Mouse (Mus musculus) WW6 (cell line): ENCODE measurements around the gene Pbp2.

Experiments used
- DNase-seq: peaks from one replicate; pipeline ENCODE4 v3.0.0-alpha.2; 2013; ENCODE audit warnings: low read depth, low spot score

The Pbp2 gene

DNA sequence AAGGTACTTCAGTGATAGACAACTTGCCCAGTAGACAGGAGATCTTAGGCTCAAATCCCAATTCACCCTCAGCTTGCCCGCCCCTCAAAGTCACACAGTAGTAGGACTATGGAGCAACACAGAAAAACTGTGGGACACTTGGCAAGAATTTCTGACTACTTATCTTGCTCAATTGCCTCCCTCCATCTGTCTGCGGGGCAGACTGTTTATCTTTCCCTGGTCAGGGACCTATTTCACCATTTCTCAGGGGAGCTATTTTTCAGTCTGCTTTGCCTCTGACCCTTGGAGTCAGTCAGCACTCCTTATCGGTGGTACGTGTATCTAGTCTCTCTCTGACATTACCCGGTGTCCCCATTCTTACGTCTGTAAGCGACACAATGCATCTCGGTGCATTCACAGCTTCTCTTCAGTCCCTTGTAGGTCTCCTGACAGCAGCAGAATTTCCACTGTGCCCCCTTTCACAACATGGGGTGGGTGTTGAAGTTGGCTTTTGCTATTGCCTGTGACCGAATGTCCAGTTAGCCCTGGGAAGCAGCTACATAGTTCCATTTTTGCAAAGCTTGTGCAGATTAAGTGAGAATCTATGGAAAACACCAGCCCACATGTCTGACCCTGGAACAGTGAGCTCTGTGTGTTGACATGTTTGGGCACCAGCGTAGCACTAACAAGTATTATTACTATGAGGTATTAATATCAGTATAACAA, 7.6 kb downstream of the Pbp2 start:
- DNase-seq = no peak

DNA sequence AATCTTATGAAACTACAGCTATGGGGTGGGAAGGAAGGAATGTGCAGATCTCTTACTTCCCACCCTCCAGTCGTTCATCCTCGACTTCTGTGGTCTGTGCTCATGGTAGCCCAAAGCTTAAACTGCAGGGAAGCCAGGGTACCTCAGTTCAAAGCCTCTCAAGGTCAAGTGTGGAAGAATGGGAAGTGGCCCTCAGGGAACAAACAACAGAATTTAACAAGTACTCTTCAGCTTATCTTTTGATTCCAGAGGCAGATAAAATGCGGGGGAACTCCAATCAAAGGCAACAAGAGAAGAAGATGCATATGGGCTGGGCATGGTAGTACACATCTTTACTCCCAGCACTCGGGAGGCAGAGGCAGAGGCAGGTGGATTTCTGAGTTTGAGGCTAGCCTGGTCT, 9.7 kb downstream of the Pbp2 start:
- DNase-seq = no peak

DNA sequence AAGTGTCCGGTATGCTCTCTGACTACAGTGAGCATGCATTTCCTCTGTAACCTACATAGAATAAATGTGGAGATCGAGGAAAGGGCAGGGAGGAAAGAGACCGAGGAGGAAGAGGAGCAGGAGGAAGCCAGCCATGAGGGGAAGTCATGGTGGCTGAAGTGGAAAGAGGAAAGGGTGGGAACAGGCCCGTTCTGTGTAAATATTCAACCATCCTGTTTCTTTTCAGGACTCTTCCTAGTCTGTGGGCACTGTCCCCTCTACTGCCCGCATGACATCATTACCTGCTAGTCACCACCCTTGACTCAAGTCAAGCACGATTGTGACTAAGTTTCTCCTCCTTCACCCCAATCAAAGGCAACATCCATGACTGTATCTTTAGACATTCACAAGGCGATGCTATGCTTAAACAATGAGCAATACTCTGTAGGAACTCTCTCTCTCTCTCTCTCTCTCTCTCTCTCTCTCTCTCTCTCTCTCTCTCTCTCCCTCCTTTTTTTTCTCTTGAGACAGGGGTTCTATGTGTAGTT, 11.1 kb downstream of the Pbp2 start:
- DNase-seq = no peak

DNA sequence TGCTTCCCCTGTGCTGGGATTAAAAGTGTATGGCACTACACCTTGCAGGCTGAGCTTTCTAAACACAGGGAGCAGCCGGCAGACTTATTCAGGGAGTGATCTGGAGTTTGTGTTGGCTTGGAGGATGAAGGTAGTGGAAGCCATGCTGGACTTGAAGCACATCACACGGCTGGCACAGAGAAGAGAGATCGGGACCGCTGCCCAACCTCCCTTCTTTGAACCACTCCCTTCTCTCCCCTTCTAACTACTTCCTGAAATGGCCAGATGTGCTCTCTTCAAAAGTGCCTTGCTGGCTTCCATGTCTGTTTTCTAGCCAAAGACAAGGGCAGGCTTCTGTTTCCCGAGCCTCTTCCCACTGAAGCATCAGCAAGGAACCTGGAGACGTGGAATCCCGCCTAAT, 12.6 kb downstream of the Pbp2 start:
- no peak for DNase-seq

DNA sequence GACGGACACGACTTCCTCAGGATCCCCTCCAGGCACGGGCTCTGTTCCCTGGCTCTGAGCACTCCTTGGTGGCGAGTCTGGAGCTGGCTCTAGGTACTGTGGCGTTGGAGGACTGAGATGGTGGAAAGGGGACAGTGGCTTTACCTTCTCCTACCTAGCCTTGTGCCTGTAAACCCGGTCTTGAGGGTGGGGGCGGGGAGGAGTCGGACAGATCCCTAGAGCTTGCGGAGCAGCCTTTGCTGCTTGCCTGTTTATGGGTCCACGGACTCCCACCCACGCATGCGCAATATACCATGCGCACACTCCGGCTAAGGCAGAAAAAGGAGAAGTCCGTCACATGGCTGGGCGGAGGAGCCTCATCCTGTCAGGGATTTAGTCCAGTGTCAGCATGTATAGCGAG, 13.9 kb downstream of the Pbp2 start:
- DNase-seq = peak; percentile 28

DNA sequence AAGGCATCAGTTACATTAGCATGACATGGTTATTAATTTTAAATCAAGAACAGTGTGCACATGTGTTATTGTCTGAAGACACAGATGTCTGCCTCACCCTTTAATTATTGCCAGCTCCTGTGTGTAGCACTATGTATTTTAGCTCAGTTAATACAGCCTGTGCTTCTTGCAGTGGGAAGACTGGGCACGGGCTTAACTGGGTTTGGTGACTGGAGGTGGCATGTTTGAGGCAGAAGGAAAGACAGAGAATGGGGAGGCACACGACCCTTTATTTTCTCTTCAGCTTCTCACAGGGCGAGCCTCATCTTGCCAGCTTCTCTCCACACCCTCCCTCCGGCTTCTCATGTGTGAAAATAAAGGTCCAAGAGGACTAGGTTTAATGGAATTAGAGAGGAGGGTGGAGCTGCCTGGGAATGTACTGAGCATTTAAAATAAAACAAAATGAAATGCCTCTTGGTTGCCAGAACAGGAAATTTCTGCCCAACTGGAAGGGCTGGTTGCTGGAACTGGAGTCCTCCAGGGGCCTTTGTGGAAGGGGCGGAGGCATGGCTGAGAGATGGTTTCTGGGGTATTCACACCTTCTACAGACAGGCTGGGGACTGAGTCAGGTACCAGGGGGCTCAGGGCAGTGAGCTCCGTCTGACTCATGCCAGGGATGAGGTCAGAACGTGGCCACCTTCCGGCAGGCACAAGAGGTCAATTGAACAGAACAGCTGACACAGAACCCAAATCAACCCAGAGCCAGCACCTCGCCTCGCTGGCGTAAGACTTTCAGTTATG, 14.9 kb downstream of the Pbp2 start:
- no peak for DNase-seq

DNA sequence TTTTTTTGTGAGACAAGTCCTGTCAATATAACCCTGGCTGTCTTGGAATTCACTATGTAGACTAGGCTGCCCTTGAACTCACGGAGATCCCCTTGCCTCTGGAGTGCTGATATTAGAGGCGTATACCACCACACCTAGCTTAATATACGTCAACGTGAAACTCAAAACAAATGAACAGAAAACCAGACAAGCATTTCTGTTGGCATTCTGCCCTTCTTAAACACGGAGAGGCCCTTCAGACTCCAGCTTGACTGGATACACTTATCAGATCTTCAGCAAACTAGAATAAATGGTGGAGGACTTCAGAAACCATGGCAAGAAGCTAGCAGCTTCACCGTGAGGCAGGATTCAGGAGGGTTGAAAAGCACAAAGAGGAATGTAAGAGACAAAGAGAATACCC, 16.1 kb downstream of the Pbp2 start:
- DNase-seq = no peak

DNA sequence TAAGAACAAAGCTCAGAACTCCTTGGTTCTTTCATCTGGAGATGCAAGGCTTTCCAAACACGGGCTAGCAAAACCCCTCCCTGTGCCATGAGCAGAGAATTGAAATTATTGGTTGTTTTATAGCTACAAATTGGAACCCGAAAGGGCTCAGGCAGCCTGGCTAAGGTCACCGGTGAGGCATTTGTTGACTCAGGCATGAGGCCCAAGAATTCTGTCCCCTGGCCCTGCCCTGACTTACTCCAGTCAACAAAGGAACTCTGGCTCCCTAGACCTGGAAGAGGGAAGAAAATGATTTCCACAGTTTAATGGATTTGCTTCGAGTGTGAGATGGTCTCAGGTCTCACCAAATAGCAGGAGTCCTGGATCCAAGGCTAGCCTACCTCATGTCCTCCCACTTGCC, 17.8 kb downstream of the Pbp2 start:
- no peak for DNase-seq

DNA sequence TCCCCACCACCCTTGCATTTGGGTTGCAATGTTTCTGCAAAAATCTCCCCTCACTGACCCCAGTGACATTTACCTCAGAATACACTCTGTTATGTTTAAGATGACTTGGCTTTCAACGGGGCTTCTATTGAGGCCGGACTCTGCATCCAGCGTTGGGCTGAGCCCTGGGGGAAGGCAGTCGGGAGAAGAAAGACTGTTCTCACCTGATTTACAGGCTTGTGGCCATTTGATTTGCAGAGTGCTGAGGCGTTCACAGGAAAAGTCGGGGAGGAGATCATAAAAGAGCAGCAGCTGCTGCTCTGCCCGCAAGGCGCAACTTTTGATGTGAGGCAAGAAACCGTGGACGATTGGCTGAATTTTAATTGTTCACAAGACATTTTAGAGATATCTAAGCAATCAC, 30.3 kb downstream of the Pbp2 start:
- no peak for DNase-seq

DNA sequence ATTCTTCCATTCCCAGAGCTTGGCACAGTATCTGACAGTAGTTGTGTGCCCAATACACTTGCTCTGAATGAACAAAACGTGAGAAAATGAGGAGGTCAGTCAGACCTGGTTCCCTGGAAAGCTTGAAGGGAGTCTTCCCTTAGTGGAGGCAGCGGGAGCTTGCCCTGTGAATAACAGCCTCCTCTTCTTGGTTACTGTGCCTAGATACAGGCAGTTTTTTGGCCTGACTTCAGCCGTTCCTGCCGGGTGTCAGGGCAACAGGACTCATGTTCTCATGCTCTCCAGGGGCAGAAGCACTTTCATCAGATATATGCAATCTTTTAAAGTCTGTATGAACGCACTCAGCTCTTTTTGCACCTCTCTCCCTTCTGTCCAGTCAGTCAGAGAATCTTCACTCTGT, 30.9 kb downstream of the Pbp2 start:
- DNase-seq = no peak

DNA sequence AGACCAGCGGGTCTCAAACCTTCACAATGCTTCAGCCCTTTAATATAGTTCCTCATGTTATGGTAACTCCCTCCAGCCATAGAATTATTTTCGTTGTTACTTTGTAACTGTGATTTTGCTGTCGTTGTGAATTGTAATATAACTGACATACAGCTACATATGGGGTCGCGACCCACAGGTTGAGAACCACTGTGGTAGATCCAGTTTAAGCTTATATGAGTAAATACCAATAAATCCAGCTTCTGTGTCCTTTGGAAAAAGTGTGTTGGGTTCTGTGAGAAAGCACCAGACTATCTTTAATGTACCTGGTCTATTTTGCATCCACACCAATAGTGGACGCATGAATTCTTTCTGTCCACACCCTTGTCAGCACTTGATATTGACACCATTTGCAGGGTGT, 31.9 kb downstream of the Pbp2 start:
- DNase-seq = no peak

DNA sequence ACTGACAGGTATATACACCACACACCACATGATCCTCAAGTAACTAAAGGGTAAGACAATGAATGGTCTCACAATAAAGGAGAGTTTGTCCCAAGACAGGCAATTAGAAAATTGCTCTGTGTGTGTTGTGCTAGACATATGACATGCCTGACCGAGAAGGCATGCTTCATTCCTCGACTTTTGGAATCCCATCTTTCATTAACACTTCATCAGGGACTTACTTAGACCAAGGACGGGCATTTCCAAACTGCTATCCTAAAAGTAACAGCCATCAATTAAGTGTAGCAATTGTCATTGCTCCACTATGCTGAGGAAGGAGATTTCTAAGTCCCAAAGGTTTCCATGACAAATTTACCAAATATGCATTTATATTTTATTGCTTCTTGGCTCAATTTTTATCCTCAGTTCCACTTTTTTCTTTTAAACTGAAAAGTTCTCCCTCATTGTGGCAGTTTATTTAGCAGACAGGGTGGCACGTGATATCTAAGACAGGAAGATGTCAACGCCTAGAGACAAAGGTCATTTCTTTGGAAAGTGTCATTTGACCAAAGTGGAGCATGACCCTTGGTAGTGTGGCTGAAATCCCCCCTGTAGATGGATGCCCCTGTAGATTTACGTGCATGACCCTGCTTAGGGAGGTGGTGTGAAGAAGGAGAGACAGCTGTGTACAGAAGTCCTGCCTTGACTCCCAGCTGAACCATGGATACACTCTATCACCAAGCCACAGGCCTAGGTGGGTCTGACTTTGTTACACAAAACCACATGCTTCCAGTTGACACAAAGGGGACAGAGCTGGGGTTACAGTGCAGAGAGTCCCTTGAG, 33.5 kb downstream of the Pbp2 start:
- DNase-seq = no peak

DNA sequence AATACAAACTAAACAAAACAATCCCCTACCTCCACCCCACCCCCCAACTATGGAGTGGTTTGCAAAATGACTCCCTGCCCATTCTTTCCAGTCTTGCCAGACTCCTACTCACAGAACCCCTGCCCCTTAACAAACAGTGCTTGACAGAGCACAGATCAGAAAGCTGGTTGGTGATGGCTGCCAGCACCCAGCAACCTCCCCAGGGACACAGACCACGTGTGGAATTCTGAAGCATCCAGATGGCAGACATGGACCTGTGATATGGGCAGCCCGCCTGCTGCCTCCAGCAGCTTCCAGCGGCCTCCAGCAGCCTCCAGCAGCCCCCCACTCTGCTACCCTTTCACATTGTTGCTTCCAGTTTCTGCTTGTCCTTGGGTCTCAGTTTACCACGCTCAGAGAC, 35.0 kb downstream of the Pbp2 start:
- no peak for DNase-seq

DNA sequence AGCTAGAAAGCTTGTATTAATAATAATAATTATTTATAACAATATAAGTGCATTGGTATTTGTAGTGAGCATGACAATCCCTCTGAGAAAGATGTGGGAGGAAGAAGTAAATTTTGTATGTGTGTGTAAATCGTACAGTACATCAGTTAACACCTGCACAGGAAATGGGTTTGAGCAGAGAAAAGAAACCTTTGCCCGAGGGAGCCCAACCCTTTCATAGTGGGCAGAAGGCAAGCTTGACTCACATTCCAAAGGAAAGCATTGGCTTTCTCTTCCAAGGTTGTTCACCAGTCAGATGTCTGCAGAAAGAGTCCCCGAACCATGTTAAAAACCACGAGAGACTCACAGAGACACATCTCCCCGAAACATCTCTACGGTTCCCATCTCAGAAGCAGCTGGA, 37.1 kb downstream of the Pbp2 start:
- DNase-seq = no peak

DNA sequence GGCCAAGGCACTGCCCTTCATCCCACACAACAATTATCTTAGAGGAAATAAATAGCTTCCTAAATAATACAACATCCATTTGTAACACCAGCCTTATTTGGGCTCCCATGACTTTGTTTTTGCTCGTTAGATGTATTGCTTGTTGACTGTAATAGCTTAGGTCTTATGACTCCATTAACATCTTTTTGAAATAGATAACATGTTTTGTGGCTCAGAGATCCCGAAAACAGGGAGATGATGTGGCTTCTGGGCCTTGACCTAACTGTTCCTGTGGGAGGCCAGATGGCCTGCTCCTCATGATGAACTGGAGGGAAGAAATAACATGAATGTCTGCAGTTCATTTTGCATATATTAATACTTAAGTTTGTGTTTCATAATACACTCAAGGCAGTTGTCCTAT, 38.4 kb downstream of the Pbp2 start:
- DNase-seq = no peak

DNA sequence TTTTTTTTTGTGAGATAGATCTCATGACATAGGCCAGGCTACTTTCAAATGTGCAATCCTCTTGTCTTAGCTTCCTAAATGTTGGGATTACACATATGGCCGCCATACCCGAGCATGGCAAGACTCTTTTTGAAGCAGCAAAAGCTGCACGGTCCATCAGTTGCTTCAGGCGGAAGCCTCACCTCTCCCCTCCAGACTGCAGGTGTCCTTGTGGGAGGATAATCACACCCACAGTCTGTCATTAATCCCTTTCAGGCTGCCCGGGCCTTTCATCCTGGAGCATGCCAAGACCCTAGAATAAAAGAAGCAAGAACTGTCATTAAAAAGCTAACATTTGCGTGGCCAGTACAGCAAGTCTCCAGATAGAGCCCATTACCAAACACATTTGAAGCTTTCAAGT, 40.6 kb downstream of the Pbp2 start:
- DNase-seq = no peak

DNA sequence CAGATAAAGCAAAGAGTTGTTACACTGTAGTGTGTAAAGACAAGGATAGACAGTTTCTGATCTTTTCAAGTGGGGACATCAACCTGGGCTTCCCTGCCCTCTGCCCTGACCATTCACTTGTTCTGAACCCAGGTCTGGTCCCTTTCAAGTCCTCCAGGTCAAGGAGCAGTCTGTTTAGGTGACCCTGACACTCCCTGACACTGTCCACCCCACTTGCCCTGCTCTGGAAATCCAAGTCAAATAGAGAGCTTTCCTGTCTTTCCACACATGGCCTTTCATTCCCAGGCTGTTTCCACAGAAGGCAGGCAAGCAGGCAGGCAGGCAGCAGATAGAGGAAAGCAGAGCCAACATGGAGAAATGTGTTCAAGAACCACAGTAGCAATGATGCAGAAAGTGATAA, 41.8 kb downstream of the Pbp2 start:
- DNase-seq = no peak

DNA sequence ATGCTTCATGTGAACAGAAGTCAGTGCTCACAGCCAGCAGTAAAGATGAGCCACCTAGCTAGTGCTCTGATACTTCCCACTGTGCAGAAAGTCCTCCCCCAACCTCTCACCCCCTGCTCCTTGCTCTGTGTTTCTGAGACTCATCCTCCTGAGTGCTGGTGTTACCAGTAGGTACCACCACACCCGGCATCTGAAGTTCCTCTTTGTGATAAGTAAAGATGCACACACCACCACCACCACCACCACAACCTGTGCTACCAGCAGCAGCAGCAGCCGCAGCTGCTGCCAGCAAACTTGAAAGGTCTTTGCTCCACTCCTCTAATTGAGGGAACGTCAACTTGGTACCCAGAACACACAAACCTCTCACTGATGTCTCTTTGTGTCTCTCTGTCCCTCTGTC, 43.0 kb downstream of the Pbp2 start:
- no peak for DNase-seq

DNA sequence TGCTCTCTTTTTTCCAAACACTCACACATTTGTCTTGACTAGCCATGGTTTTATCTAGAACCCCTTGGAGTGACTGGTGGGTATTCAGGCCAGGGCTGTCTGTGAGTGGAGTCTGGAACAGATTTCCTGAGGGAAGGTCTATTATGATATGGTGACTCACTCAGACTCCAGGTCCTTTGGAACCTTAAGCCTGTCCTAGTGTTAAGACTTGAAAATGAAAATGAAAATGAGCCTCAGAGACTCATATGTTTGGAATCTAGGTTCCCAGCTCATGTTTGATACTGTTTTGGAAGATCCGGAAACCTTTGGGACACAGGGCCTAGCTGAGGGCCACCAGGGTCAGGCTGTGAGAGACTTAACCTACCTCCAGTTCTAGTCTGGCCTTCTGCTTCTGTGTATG, 44.1 kb downstream of the Pbp2 start:
- no peak for DNase-seq

DNA sequence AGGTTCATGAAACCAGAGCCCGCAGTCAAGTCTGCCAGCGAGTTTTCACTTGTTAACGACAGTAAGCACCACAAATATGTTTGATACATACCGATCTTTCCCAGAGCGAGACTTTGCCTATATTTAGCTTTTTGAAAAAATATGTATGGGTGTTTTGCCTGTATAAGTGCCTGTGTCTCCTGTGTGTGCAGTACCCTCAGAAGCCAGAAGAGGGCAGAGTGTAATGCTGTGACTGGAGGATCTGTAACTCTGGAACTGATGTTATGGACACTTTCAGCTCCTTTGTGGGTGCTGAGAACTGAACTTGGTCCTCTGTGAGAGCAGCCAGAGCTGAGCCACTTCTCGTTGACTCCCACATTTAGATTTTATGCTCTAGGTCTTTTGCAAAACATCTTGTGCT, 46.1 kb downstream of the Pbp2 start:
- DNase-seq = no peak

DNA sequence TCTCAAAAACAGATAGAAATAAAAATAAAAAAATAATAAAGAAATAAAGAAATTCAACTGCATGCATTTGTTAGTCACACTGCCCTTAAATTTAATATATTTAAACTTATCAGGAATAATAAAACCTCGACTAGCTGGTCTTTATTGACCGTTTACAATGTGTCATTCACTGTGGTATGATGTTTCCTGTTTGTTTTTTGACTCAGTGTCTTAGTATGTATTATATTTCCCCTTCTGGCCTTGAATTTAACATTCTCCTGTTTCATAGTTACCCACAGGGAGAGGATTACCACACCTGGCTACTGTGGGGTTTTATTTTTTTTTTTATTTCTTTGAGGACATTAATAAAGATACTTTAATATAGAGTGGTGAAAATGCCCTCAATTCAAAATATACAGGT, 47.6 kb downstream of the Pbp2 start:
- DNase-seq = no peak

DNA sequence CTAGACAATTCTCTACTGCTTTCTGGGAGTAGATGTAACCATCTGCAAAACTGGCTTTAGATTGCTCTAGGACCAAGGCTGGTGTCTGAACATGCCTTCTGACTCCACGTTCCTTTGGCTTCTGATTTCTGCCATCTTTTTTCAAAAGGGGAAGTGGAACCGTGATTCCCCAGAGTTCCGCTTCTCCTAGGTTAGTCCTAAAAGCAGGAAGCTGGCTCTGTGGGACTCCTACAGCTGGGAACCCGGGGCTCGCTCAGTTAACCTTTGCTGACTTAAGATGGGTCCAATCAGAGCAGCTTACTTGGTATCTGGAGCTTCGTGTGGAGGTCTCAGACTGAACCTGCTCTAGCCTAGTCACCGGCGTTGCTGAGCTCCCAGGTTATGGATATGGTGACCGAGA, 49.1 kb downstream of the Pbp2 start:
- no peak for DNase-seq
